Mouse (Mus musculus) liver, embryonic 15.5 days (tissue): Measurements from ENCODE around the gene Pxk. TPM values are rescaled to one million over a fixed set of nuclear protein-coding genes. Genes with fewer than 3 reads are reported as not detected.

Experiments used
- ATAC-seq: fragments of 200-750 bp; cut with Nextera tagmentation; 2 replicates; pipeline ENCODE4 v1.8.0; 2017; ENCODE audit warnings: moderate number of reproducible peaks, mild to moderate bottlenecking, moderate library complexity; ENCODE audit not compliant: insufficient read depth
- H3K27ac ChIP-seq: fragments of 300-500 bp; sonication (generic); replicated peaks from 2 replicates; pipeline ENCODE4 v1.5.1; 2015; ENCODE audit warnings: mild to moderate bottlenecking, inconsistent platforms
- H3K27me3 ChIP-seq: fragments of 300-500 bp; sonication (generic); 2 replicates; pipeline ENCODE4 v1.6.1; 2015; ENCODE audit warnings: mild to moderate bottlenecking, inconsistent platforms
- H3K36me3 ChIP-seq: fragments of 300-500 bp; sonication (generic); replicated peaks from 2 replicates; pipeline ENCODE4 v1.6.1; 2015; ENCODE audit warnings: moderate library complexity, mild to moderate bottlenecking, inconsistent platforms
- H3K4me1 ChIP-seq: fragments of 300-500 bp; sonication (generic); replicated peaks from 2 replicates; pipeline ENCODE4 v1.6.1; 2015; ENCODE audit warnings: inconsistent platforms
- H3K4me2 ChIP-seq: fragments of 300-500 bp; sonication (generic); 2 replicates; pipeline ENCODE4 v1.6.1; 2015; ENCODE audit warnings: moderate library complexity, mild to moderate bottlenecking, inconsistent platforms
- H3K4me3 ChIP-seq: fragments of 300-500 bp; sonication (generic); replicated peaks from 2 replicates; pipeline ENCODE4 v1.5.1; 2015; ENCODE audit warnings: mild to moderate bottlenecking, inconsistent platforms
- H3K9ac ChIP-seq: fragments of 300-500 bp; sonication (generic); 2 replicates; pipeline ENCODE4 v1.6.1; 2015; ENCODE audit warnings: moderate library complexity, mild to moderate bottlenecking, inconsistent platforms
- H3K9me3 ChIP-seq: fragments of 300-500 bp; sonication (generic); replicated peaks from 2 replicates; pipeline ENCODE4 v1.6.1; 2016; ENCODE audit warnings: inconsistent platforms
- WGBS: fragments of 180-500 bp; shearing (Covaris S2); methylation state at CpG from one replicate; pipeline ENCODE4 v1.1.7; 2015; ENCODE audit warnings: mixed read lengths; ENCODE audit not compliant: insufficient replicate concordance; 5-methylcytosine and 5-hydroxymethylcytosine counted together
- polyA plus RNA-seq: library from polyadenylated mRNA; unstranded; fragments of >200 nt; fragmentation: Nextera tagmentation; extraction: Ambion mirVana; gene quantifications from 2 replicates; pipeline ENCODE4 v1.2.1, GENCODE M21; 2015

The Pxk gene
- polyA plus RNA-seq, 1 experiment from 2014 or later, result 12.1 TPM

- peak within 1 kb of the TSS; percentile 87 for H3K4me3 ChIP-seq
- H3K4me2 ChIP-seq, result peak within 1 kb of the TSS; percentile 94
- peak; percentile 96 for ATAC-seq
- no peaks in the 10 kb centered on the region for H3K27me3 ChIP-seq
- H3K9me3 ChIP-seq, result no peaks in the 10 kb centered on the region
- peak within 1 kb of the TSS; percentile 78 for H3K9ac ChIP-seq
- peaks cover 29% of the 10 kb centered on the region for H3K4me1 ChIP-seq
- peaks cover 17% of the 10 kb centered on the region for H3K36me3 ChIP-seq
- WGBS, result under 1% methylated on average over 47 of the region's 47 CpGs
- peak within 1 kb of the TSS; percentile 93 for H3K27ac ChIP-seq
These were observed 17.8 kb upstream of the Pxk start, which contains the start of gene Rpp14 for GRCm38 (mm10) chr14:8080165-8080679. Gene Rpp14 (plus strand): TSS chr14:8080367.

GRCm38 (mm10) chr14:8080718-8081117, 17.3 kb upstream of the Pxk start:
- 1% methylated on average over 11 of the region's 11 CpGs for WGBS
- peak overlapping the region; percentile 78 for H3K9ac ChIP-seq

GRCm38 (mm10) chr14:8082949-8083348, 15.1 kb upstream of the Pxk start:
- Histone ChIP-seq H3K27ac (no peak overlapping the region), H3K9me3 (no peaks in the 10 kb centered on the region), H3K27me3 (no peaks in the 10 kb centered on the region), H3K4me3 (no peak overlapping the region), H3K4me1 (peaks cover 29% of the 10 kb centered on the region), H3K4me2 (no peak overlapping the region), H3K36me3 (peaks cover 37% of the 10 kb centered on the region), H3K9ac (no peak overlapping the region)
- no peak for ATAC-seq
- 88% methylated on average over 1 of the region's 1 CpGs for WGBS

More at GRCm38 (mm10) chr14:8080718-8081117, 17.3 kb upstream of the Pxk start:
- peaks cover 21% of the 10 kb centered on the region for H3K36me3 ChIP-seq
- no peaks in the 10 kb centered on the region for H3K27me3 ChIP-seq
- no peaks in the 10 kb centered on the region for H3K9me3 ChIP-seq
- peaks cover 29% of the 10 kb centered on the region for H3K4me1 ChIP-seq
- ATAC-seq, result peak; percentile 44
- H3K27ac ChIP-seq, result peak overlapping the region; percentile 93
- peak overlapping the region; percentile 94 for H3K4me2 ChIP-seq
- peak overlapping the region; percentile 87 for H3K4me3 ChIP-seq

- no peak overlapping the region for H3K9ac ChIP-seq
- H3K9me3 ChIP-seq, result no peaks in the 10 kb centered on the region
- H3K4me3 ChIP-seq, result no peak overlapping the region
- no peak overlapping the region for H3K4me2 ChIP-seq
- peaks cover 10% of the 10 kb centered on the region for H3K4me1 ChIP-seq
- H3K27ac ChIP-seq, result no peak overlapping the region
- no peak for ATAC-seq
- WGBS, result 72% methylated on average over 2 of the region's 2 CpGs
- H3K27me3 ChIP-seq, result no peaks in the 10 kb centered on the region
- H3K36me3 ChIP-seq, result peaks cover 56% of the 10 kb centered on the region
These were observed 9.0 kb upstream of the Pxk start for GRCm38 (mm10) chr14:8089016-8089415.

GRCm38 (mm10) chr14:8092573-8092972, 5.4 kb upstream of the Pxk start:
- H3K36me3 ChIP-seq, result peaks cover 29% of the 10 kb centered on the region
- peaks cover 25% of the 10 kb centered on the region for H3K4me1 ChIP-seq
- H3K4me3 ChIP-seq, result no peak overlapping the region
- H3K27me3 ChIP-seq, result no peaks in the 10 kb centered on the region
- no peaks in the 10 kb centered on the region for H3K9me3 ChIP-seq
- no peak overlapping the region for H3K4me2 ChIP-seq
- no peak for ATAC-seq
- H3K9ac ChIP-seq, result no peak overlapping the region
- H3K27ac ChIP-seq, result no peak overlapping the region
- 74% methylated on average over 2 of the region's 2 CpGs for WGBS

GRCm38 (mm10) chr14:8093427-8093826, 4.6 kb upstream of the Pxk start:
- H3K9me3 ChIP-seq, result no peaks in the 10 kb centered on the region
- H3K4me2 ChIP-seq, result no peak overlapping the region
- no peak overlapping the region for H3K9ac ChIP-seq
- peaks cover 24% of the 10 kb centered on the region for H3K36me3 ChIP-seq
- H3K4me1 ChIP-seq, result peaks cover 30% of the 10 kb centered on the region
- 42% methylated on average over 5 of the region's 5 CpGs for WGBS
- H3K27me3 ChIP-seq, result no peaks in the 10 kb centered on the region
- H3K27ac ChIP-seq, result 0 out of 2 replicates have a peak overlapping the region, but pooled peaks have one; percentile 33
- ATAC-seq, result no peak
- no peak overlapping the region for H3K4me3 ChIP-seq

- 34% methylated on average over 3 of the region's 3 CpGs for WGBS
- no peak overlapping the region for H3K4me3 ChIP-seq
- no peak overlapping the region for H3K4me2 ChIP-seq
- peaks cover 8% of the 10 kb centered on the region for H3K36me3 ChIP-seq
- no peaks in the 10 kb centered on the region for H3K9me3 ChIP-seq
- ATAC-seq, result no peak
- H3K27me3 ChIP-seq, result no peaks in the 10 kb centered on the region
- no peak overlapping the region for H3K9ac ChIP-seq
- H3K4me1 ChIP-seq, result peaks cover 40% of the 10 kb centered on the region
- peak overlapping the region; percentile 7; the same call in 1 of the 2 replicates for H3K27ac ChIP-seq
These were observed 3.0 kb upstream of the Pxk start for GRCm38 (mm10) chr14:8094931-8095561.

- ATAC-seq, result no peak
- no peaks in the 10 kb centered on the region for H3K9me3 ChIP-seq
- 0 out of 2 replicates have a peak overlapping the region, but pooled peaks have one; percentile 7 for H3K27ac ChIP-seq
- H3K9ac ChIP-seq, result no peak overlapping the region
- no peak overlapping the region for H3K4me3 ChIP-seq
- H3K27me3 ChIP-seq, result no peaks in the 10 kb centered on the region
- H3K36me3 ChIP-seq, result peaks cover 3% of the 10 kb centered on the region
- H3K4me1 ChIP-seq, result peaks cover 45% of the 10 kb centered on the region
- 29% methylated on average over 7 of the region's 7 CpGs for WGBS
- H3K4me2 ChIP-seq, result peak overlapping the region; percentile 9
These were observed 2.5 kb upstream of the Pxk start for GRCm38 (mm10) chr14:8095562-8095950.

- Histone ChIP-seq H3K4me2 (peak overlapping the region; percentile 90), H3K36me3 (no peaks in the 10 kb centered on the region), H3K27me3 (no peaks in the 10 kb centered on the region), H3K27ac (peak overlapping the region; percentile 62; the same call in 1 of the 2 replicates), H3K9ac (peak overlapping the region; percentile 73), H3K9me3 (no peaks in the 10 kb centered on the region), H3K4me3 (peak overlapping the region; percentile 84), H3K4me1 (peaks cover 40% of the 10 kb centered on the region)
- no peak for ATAC-seq
- 5% methylated on average over 5 of the region's 5 CpGs for WGBS
These were observed 630 bp downstream of the Pxk start for GRCm38 (mm10) chr14:8098687-8098995.

GRCm38 (mm10) chr14:8099561-8100021, 1.6 kb downstream of the Pxk start:
- WGBS, result 38% methylated on average over 10 of the region's 10 CpGs
- peak overlapping the region; percentile 84 for H3K4me3 ChIP-seq
- peaks cover 33% of the 10 kb centered on the region for H3K4me1 ChIP-seq
- H3K9ac ChIP-seq, result no peak overlapping the region
- no peaks in the 10 kb centered on the region for H3K36me3 ChIP-seq
- peak overlapping the region; percentile 90 for H3K4me2 ChIP-seq
- no peak for ATAC-seq
- H3K27ac ChIP-seq, result no peak overlapping the region
- H3K9me3 ChIP-seq, result no peaks in the 10 kb centered on the region
- no peaks in the 10 kb centered on the region for H3K27me3 ChIP-seq

GRCm38 (mm10) chr14:8101886-8102285, 3.9 kb downstream of the Pxk start:
- Histone ChIP-seq H3K27ac (no peak overlapping the region), H3K4me1 (peaks cover 25% of the 10 kb centered on the region)
- 83% methylated on average over 8 of the region's 8 CpGs for whole genome bisulfite sequencing

More at GRCm38 (mm10) chr14:8101886-8102285, 3.9 kb downstream of the Pxk start:
- Histone ChIP-seq H3K27me3 (no peaks in the 10 kb centered on the region), H3K4me2 (no peak overlapping the region), H3K4me3 (no peak overlapping the region), H3K36me3 (0 out of 2 replicates have a peak, but pooled peaks cover 2% of the 10 kb centered on the region), H3K9me3 (no peaks in the 10 kb centered on the region), H3K9ac (no peak overlapping the region)
- ATAC-seq, result no peak
